Mouse (Mus musculus): ENCODE results near the gene Casp2. TPM values are rescaled to one million over a fixed set of nuclear protein-coding genes. Genes with fewer than 3 reads are reported as not detected.

Casp2 gene
- polyA plus RNA-seq, 1 experiment, result 6.7 TPM

GRCm38 (mm10) chr6:42286448-42286847 is 21.7 kb downstream of the Casp2 start, which contains the start of gene Clcn1:
Gene Clcn1, plus strand, starts transcription at chr6:42286685.
- no peak within 1 kb of the TSS for H3K4me3 ChIP-seq
- TF ChIP-seq MYOG (IDR thresholded peaks at IDR 0.05; ENCODE audit: control insufficient read depth in 1 of 3, insufficient read depth in 1 of 3, insufficient read length in 2 of 3, low read depth in 2 of 3) (no peak), MYOD1 (IDR thresholded peaks at IDR 0.05; ENCODE audit: control insufficient read depth in 1 of 3, insufficient read length in 2 of 3, low read depth in 2 of 3) (peak in 1 of 3 experiments; percentile 31), REST (IDR thresholded peaks at IDR 0.05; ENCODE audit: insufficient read depth, insufficient read length) (no peak), TCF12 (IDR thresholded peaks at IDR 0.05; ENCODE audit: insufficient read depth, poor library complexity, severe bottlenecking) (no peak)

DNA sequence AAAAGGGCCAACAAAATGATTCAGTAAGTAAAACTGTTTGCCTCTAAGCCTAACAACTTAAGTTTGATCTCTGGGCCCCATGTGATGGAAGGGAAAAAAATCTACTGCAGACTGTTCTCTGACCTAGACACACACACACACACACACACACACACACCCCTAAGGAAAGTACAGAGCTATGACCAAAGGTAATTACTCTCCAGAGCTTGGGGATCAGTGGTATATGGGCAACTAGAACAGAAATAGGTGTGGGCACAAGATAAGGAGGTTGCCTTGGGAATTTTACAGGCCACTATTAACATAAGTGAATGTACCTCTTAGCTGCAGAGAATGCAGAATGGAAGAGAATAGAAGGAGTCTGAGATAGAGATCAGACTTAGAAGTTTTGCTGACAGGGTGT is 22.8 kb downstream of the Casp2 start:
- H3K79me2 ChIP-seq (ENCODE audit: control insufficient read depth, insufficient read depth), result no peaks in the 10 kb centered on the region
- peaks cover 2% of the 10 kb centered on the region for H3K36me3 ChIP-seq (ENCODE audit: control insufficient read depth, insufficient read depth)
- TF ChIP-seq MYOD1 (IDR thresholded peaks at IDR 0.05; ENCODE audit: control insufficient read depth in 1 of 3, insufficient read length in 2 of 3, low read depth in 2 of 3) (no peak), POLR2AphosphoS2 (IDR thresholded peaks at IDR 0.05; ENCODE audit: insufficient read length, low read depth) (no peak), TCF12 (IDR thresholded peaks at IDR 0.05; ENCODE audit: insufficient read depth, poor library complexity, severe bottlenecking) (no peak), MAX (IDR thresholded peaks at IDR 0.05; ENCODE audit: low read depth) (no peak), POLR2A (IDR thresholded peaks at IDR 0.05; ENCODE audit: insufficient read length, low read depth) (no peak), USF1 (IDR thresholded peaks at IDR 0.05; ENCODE audit: low read depth) (no peak), TCF3 (IDR thresholded peaks at IDR 0.05; ENCODE audit: insufficient read length, low read depth) (no peak), CEBPB (IDR thresholded peaks at IDR 0.05; ENCODE audit: insufficient read depth, poor library complexity, severe bottlenecking) (no peak)
- H3K4me2 ChIP-seq (ENCODE audit: low read depth), result peak overlapping the region; percentile 0
- H3K4me3 ChIP-seq, result no peak overlapping the region
- no peak overlapping the region for H3ac ChIP-seq (ENCODE audit: control insufficient read depth, insufficient read length)
- H3K27me3 ChIP-seq (ENCODE audit: control insufficient read depth, insufficient read depth, insufficient read length), result no peaks in the 10 kb centered on the region

More at GRCm38 (mm10) chr6:42286448-42286847, 21.7 kb downstream of the Casp2 start, which contains the start of gene Clcn1:
- no peaks in the 10 kb centered on the region for H3K79me2 ChIP-seq (ENCODE audit: control insufficient read depth, insufficient read depth)
- H3ac ChIP-seq (ENCODE audit: control insufficient read depth, insufficient read length), result no peak within 1 kb of the TSS
- H3K27me3 ChIP-seq (ENCODE audit: control insufficient read depth, insufficient read depth, insufficient read length), result no peaks in the 10 kb centered on the region
- H3K4me2 ChIP-seq (ENCODE audit: low read depth), result peak within 1 kb of the TSS; percentile 0
- H3K36me3 ChIP-seq (ENCODE audit: control insufficient read depth, insufficient read depth), result peaks cover 13% of the 10 kb centered on the region

DNA sequence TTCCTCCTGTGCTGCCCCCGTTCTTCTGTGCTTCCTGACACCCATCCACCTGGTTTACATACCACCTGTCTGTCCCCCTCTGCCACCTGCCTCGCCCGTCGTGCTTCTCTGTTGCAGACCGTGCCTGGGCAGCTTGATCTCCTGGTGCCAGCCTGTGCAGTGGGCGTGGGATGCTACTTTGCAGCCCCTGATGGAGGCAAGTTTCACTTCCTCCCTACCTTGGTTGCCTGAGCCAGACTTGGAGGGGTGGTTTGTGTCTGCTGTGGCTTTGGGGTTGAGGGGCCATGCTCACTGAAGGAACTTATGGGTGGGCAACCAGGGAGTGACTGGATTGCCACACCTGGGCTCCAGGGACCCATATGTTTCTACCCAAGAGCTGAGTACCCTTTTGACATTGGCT is 28.5 kb downstream of the Casp2 start:
- Histone ChIP-seq H3K4me3 (no peak overlapping the region), H3K36me3 (ENCODE audit: control insufficient read depth, insufficient read depth) (no peaks in the 10 kb centered on the region), H3ac (ENCODE audit: control insufficient read depth, insufficient read length) (no peak overlapping the region), H3K27me3 (ENCODE audit: control insufficient read depth, insufficient read depth, insufficient read length) (no peaks in the 10 kb centered on the region), H3K4me2 (ENCODE audit: low read depth) (no peak overlapping the region), H3K79me2 (ENCODE audit: control insufficient read depth, insufficient read depth) (no peaks in the 10 kb centered on the region)
- TF ChIP-seq TCF3 (IDR thresholded peaks at IDR 0.05; ENCODE audit: insufficient read length, low read depth) (no peak), MAX (IDR thresholded peaks at IDR 0.05; ENCODE audit: low read depth) (no peak), POLR2A (IDR thresholded peaks at IDR 0.05; ENCODE audit: insufficient read length, low read depth) (no peak)

- Histone ChIP-seq H3ac (ENCODE audit: control insufficient read depth, insufficient read length) (no peak overlapping the region), H3K27me3 (ENCODE audit: control insufficient read depth, insufficient read depth, insufficient read length) (no peaks in the 10 kb centered on the region)
Measured at GRCm38 (mm10) chr6:42295549-42296094, 30.8 kb downstream of the Casp2 start.

GRCm38 (mm10) chr6:42299362-42299761 is 34.6 kb downstream of the Casp2 start:
- Histone ChIP-seq H3K36me3 (ENCODE audit: control insufficient read depth, insufficient read depth) (no peaks in the 10 kb centered on the region), H3K27me3 (ENCODE audit: control insufficient read depth, insufficient read depth, insufficient read length) (no peaks in the 10 kb centered on the region), H3K79me2 (ENCODE audit: control insufficient read depth, insufficient read depth) (no peaks in the 10 kb centered on the region), H3K4me2 (ENCODE audit: low read depth) (peak overlapping the region; percentile 68), H3K4me3 (no peak overlapping the region), H3ac (ENCODE audit: control insufficient read depth, insufficient read length) (no peak overlapping the region)
- no peak for TF ChIP-seq POLR2A (IDR thresholded peaks at IDR 0.05; ENCODE audit: insufficient read length, low read depth)
- TF ChIP-seq MYOG (IDR thresholded peaks at IDR 0.05; ENCODE audit: control insufficient read depth in 1 of 3, insufficient read depth in 1 of 3, insufficient read length in 2 of 3, low read depth in 2 of 3), result no peak
- TF ChIP-seq USF1 (IDR thresholded peaks at IDR 0.05; ENCODE audit: low read depth), result peak; percentile 28
- TF ChIP-seq MAX (IDR thresholded peaks at IDR 0.05; ENCODE audit: low read depth), result no peak
- no peak for TF ChIP-seq TCF12 (IDR thresholded peaks at IDR 0.05; ENCODE audit: insufficient read depth, poor library complexity, severe bottlenecking)
- no peak for TF ChIP-seq REST (IDR thresholded peaks at IDR 0.05; ENCODE audit: insufficient read depth, insufficient read length)
- TF ChIP-seq TCF3 (IDR thresholded peaks at IDR 0.05; ENCODE audit: insufficient read length, low read depth), result no peak
- TF ChIP-seq SRF (IDR thresholded peaks at IDR 0.05; ENCODE audit: control insufficient read depth, insufficient read length, low read depth), result no peak
- no peak for TF ChIP-seq POLR2AphosphoS2 (IDR thresholded peaks at IDR 0.05; ENCODE audit: insufficient read length, low read depth)

More at GRCm38 (mm10) chr6:42295549-42296094, 30.8 kb downstream of the Casp2 start:
- H3K4me3 ChIP-seq, result no peak overlapping the region
- no peaks in the 10 kb centered on the region for H3K36me3 ChIP-seq (ENCODE audit: control insufficient read depth, insufficient read depth)
- H3K79me2 ChIP-seq (ENCODE audit: control insufficient read depth, insufficient read depth), result no peaks in the 10 kb centered on the region
- TF ChIP-seq MAX (IDR thresholded peaks at IDR 0.05; ENCODE audit: low read depth) (no peak), E2F4 (IDR thresholded peaks at IDR 0.05; ENCODE audit: insufficient read depth) (no peak), POLR2AphosphoS2 (IDR thresholded peaks at IDR 0.05; ENCODE audit: insufficient read length, low read depth) (no peak)
- peak overlapping the region; percentile 45 for H3K4me2 ChIP-seq (ENCODE audit: low read depth)
